Mouse (Mus musculus) lung, postnatal 10 days (tissue): Measurements from ENCODE around the gene Baiap2l1.

ENCODE experiments used
- DNase-seq: peaks from one replicate; pipeline ENCODE4 v3.0.0; 2021

Gene Baiap2l1

GRCm38 (mm10) chr5:144222811-144223502 is 135.0 kb downstream of the Baiap2l1 start:
- peak; percentile 83 for DNase-seq

GRCm38 (mm10) chr5:144221305-144221704 is 136.6 kb downstream of the Baiap2l1 start:
- peak; percentile 68 for DNase-seq

GRCm38 (mm10) chr5:144219936-144220335 is 138.0 kb downstream of the Baiap2l1 start:
- DNase-seq, result no peak

- peak; percentile 64 for DNase-seq
These were observed 138.6 kb downstream of the Baiap2l1 start for GRCm38 (mm10) chr5:144219306-144219705.

GRCm38 (mm10) chr5:144218061-144218460 is 139.9 kb downstream of the Baiap2l1 start:
- no peak for DNase-seq

- DNase-seq, result no peak
These were observed 141.9 kb downstream of the Baiap2l1 start for GRCm38 (mm10) chr5:144215992-144216391.
